Mouse (Mus musculus) cerebellum, adult 18-20 months (tissue): Measurements from ENCODE around the gene Cd2ap.
"Not testable (repeated sequence)": the region's sequence is repeated elsewhere in the genome, so short reads cannot be mapped to it uniquely, and the experiment has no call there.

Experiments used
- DNase-seq, 2 experiments: peaks; one replicate each; pipeline ENCODE4 v3.0.0; 2021

The Cd2ap gene

GRCm38 (mm10) chr17:42876001-42876903 lies at the start of gene Cd2ap:
Cd2ap (minus strand) TSS chr17:42876665.
- DNase-seq: peak; percentile 89 to 98

GRCm38 (mm10) chr17:42924731-42925130 lies 48.3 kb upstream of the Cd2ap start:
- no peak for DNase-seq

DNA sequence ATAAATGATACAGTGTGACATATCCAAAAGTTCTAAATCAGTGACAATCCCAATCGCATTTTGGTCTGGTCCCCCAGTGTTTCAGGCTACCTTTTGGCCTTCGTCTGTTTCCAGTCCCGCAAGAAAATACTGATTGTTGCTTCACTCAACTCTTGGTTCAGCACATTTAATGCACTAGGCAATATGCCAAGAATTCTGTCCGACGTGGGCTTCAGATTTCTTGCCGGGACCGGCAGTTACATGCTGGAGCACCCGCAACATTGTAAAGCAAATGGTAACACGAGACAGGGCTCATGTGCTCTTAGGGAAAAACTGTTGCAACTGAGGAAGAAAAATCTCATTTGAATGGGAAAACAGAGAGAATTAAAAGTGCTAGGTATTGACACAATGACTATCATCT lies 42.3 kb upstream of the Cd2ap start:
- DNase-seq: no peak

- no peak for DNase-seq
Measured at GRCm38 (mm10) chr17:42914726-42915125, 38.3 kb upstream of the Cd2ap start.

DNA sequence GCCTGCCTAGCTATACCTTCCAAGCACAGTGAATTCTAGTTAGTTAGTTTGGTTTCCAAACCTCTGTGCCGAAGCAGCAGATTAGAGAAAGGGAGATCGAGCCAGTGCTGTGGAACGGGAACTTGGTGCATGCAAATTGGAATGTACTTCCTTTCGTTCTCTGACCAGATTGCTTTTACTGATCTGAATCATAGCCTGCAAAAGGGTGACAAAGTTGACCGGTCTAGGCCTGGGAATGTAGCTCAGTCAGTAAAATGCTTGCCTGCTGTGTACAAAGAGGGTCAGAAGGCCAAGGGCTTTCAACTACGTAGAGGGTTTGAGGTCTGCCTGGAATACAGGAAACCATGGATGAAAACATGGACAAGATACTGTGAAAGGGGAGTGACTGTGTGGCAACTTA lies 35.7 kb upstream of the Cd2ap start:
- no peak for DNase-seq

DNA sequence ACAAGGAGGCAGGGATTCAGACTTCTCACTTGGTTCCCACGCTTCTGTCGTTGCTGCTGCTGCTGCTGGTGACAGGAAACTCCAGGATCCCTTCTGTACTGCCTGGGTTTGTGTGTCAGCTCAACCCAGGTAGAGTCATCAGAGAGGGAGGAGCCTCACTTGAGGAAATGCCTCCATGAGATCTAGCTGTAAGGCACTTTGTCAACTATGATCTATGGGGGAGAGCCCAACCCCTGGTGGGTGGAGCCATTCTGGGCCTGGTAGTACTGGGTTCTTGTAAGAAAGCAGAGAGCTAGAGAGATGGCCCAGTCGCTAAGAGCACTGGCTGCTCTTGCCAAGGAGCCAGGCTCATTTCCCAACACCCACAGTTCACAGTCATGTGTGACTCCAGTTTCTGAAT lies 34.0 kb upstream of the Cd2ap start:
- DNase-seq: no peak

DNA sequence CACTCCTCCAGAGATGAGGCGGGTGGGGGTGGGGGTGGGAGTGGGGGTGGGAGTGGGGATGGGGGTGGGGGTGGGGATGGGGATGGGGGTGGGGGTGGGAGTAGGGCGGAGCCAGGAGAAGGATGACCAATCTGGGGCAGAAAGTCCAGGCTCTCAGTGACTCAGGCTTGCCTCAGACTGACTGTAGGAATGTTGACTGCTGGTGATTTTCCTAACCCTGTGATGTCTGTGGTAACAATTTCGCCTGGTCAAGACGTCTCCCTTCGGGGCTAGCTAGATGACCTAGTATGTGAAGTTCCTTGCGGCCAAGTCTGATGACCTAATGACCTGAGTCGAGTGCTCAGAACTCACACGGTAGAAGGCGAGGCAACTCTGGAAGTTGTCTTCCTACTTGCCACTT lies 32.9 kb upstream of the Cd2ap start:
- no peak for DNase-seq

GRCm38 (mm10) chr17:42908744-42909370 lies 32.4 kb upstream of the Cd2ap start:
- no peak for DNase-seq

GRCm38 (mm10) chr17:42908136-42908535 lies 31.7 kb upstream of the Cd2ap start:
- no peak for DNase-seq

DNA sequence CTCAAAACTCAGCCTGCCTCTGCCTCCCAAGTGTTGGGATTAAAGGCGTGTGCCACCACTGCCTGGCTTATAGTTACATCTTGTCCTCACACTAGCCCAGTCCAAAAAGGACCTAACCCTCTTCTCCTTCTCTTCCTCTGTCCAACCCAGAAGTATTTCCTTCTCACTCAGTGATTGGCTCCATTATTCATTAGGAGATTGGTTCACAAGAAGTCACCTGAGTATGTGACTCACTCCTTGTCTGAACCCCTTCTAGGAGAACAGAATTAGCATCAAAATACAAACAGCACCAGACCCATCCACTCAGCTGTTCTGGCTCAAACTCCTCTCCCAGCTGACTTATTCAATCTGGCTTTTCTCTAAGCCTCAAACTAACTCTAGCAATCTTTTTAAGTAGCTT lies 30.0 kb upstream of the Cd2ap start:
- DNase-seq: not testable (repeated sequence)

- DNase-seq: no peak
Measured at GRCm38 (mm10) chr17:42905919-42906318, 29.5 kb upstream of the Cd2ap start.

GRCm38 (mm10) chr17:42900795-42901194 lies 24.3 kb upstream of the Cd2ap start:
- DNase-seq: no peak

DNA sequence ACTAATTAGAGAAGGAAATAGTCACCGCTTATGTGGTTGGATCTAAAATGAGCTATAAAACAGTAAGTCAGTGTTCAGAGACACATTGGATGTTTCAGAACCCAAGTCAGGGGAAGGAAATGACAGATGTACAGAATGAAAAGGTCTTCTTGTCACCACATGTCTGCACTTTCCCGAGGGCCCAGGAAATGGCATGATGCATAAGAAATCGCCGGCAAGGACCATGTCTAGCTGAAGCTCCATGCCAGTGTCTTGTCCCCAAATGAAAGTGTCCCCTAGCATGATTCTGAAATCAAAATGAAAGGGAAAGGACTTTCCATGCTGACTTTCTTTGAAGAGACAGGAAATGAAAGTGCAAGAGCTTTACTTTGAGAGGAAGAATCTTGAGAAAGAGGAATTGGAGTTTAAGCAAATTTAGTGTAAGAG lies 10.8 kb upstream of the Cd2ap start:
- no peak for DNase-seq

GRCm38 (mm10) chr17:42885091-42885501 lies 8.6 kb upstream of the Cd2ap start:
- no peak for DNase-seq

DNA sequence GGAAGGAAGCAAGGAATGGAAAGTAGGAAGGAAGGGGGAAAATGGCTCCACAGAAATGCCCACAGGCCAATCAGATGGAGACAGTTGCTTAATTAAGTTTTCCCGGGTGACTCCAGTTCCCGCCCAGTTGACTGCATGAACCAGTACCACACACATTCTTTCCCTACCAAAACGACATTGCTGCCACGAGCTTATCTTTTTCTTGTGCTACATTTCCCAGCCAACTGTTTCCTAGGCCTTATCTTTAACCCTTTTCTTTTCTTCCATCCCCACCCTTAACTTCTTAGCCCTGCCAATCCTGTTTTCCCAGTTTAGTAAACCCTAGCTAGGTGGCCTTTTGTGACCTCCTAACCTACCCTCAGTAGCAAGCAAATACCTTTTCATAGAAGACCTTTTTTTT lies 7.9 kb upstream of the Cd2ap start:
- DNase-seq: no peak

DNA sequence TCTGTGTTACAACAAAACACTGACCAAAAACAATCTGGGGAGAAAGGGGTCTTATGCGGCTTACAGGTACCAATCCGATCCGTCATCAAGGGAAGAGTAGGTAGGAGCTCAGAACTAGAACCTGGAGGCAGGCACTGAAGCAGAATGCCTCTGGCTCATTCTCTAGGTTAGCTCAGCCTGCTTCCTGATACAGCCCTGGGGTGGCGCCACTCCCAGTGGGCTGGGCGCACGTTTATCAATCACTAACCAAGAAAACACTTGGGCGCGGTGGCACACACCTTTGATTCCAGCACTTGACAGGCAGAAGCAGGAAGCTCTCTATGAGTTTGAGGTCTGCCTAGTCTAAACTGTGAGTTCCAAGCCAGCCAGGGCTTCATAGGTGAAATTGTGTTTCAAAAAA lies 7.3 kb upstream of the Cd2ap start:
- DNase-seq: no peak

DNA sequence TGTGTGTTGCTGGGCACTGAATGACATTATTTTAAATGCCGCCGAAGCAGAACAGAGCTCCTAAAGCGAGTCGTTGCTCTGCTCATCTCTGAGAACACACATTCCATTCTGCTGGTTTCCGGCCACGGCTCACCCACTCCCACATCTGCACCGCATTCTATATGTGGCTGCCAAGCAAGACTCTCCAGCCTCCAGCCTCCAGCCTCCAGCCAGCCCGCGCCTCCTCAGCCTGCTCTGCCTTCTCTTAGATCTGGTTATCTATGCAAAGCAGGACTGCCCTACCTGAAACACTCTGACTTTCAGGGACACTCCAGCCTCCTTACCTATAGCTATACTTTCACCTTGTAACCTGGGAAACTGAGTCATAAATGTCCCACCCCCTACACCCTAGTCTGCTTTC lies 6.8 kb upstream of the Cd2ap start:
- DNase-seq: no peak

DNA sequence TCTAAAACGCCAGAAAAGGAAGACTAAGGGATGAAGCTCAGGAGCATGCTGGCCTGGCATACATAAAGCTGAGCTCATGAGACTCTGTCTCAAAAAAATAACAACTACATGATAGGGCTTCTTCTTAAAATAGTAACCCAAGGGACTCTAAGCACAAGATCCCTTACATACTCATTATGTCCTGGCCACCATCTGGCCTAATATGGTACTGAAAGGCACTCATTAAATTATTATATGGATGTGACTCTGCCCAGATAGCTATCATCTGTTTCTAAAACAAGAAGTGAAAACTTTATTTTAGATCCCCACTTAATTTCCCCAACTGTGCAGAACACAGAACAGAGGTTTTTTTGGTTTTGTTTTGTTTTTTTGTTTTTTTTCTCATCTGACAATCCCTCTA lies 6.4 kb upstream of the Cd2ap start:
- DNase-seq: no peak

DNA sequence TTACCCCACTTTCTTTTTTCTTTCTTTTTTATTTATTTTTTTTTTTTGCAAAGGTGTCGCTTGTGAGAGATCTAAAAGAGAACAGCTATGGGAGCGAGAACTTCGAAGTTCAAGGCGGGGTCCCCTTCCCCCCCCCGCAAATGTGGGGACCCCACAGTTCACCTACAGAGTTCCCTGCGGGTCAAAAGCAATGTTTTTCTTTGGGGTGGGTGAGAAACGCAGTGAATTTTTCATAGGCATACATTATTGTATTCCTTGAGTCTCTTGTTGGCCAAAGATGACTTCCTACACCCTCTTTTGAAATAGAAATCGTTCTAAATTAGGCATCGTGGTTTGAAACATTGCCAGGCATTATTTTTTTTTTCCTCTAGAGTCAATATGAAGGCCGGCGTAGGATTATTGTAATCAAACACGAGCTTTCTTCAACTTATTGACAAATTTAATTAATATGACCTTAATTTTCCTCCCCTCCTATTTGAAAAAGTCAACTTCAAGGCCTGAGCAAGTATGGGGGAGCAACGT lies 500 bp upstream of the Cd2ap start:
- DNase-seq: no peak

DNA sequence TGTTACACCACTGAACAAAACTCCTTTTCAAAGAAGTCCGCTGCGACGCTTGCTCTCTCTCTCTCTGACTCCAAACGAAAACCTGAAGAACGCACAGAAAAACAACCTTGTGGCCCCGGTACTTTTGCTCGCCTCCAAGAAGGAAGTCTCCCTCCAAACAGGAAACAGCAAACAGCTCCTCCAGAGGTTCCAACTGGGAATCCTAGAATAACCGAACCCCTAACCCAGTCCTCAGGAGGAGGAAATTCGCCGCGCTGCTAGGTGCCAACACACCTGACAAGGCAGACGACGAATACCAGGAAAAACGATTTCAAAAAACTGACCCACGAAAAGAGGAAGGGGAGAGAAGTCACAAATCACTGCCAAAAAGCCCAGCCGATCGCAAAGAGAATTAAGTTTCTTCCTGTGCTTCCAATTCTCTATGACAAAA lies 879 bp downstream of the Cd2ap start:
- peak; percentile 22 to 49 for DNase-seq

GRCm38 (mm10) chr17:42875015-42875414 lies 1.4 kb downstream of the Cd2ap start:
- no peak for DNase-seq

GRCm38 (mm10) chr17:42870465-42870864 lies 6.0 kb downstream of the Cd2ap start:
- peak in 1 of 2 experiments; percentile 34 for DNase-seq

- DNase-seq: no peak
Measured at GRCm38 (mm10) chr17:42863186-42863585, 13.3 kb downstream of the Cd2ap start.

- DNase-seq: no peak
Measured at GRCm38 (mm10) chr17:42860370-42860769, 16.1 kb downstream of the Cd2ap start.
